Mouse (Mus musculus) lung, embryonic 14.5 days (tissue): ENCODE data around the gene Fgf12. TPM values are rescaled to one million over a fixed set of nuclear protein-coding genes. Genes with fewer than 3 reads are reported as not detected.
A peak's percentile ranks its signal among the peaks of the same experiment; 100 is the strongest.

Experiments used
- ATAC-seq: fragments of 200-750 bp; cut with Nextera tagmentation; 2 replicates; pipeline ENCODE4 v1.8.0; 2017; ENCODE audit warnings: mild to moderate bottlenecking, moderate TSS enrichment, moderate library complexity; ENCODE audit not compliant: insufficient read depth
- DNase-seq: peaks from one replicate; pipeline ENCODE4 v3.0.0-alpha.2; 2015
- H3K27ac ChIP-seq: fragments of 300-500 bp; sonication (generic); 2 replicates; pipeline ENCODE4 v1.5.1; 2014; ENCODE audit warnings: low read depth, mild to moderate bottlenecking, moderate library complexity
- H3K27me3 ChIP-seq: fragments of 300-500 bp; sonication (generic); 2 replicates; pipeline ENCODE4 v1.6.1; 2014; ENCODE audit warnings: low read length, control low read depth; ENCODE audit not compliant: insufficient read depth
- H3K36me3 ChIP-seq: fragments of 300-500 bp; sonication (generic); 2 replicates; pipeline ENCODE4 v1.6.1; 2014; ENCODE audit warnings: control low read depth; ENCODE audit not compliant: insufficient read depth
- H3K4me1 ChIP-seq: fragments of 300-500 bp; sonication (generic); 2 replicates; pipeline ENCODE4 v1.6.1; 2014; ENCODE audit warnings: antibody characterized with exemption, control low read depth; ENCODE audit not compliant: insufficient read depth
- H3K4me2 ChIP-seq: fragments of 300-500 bp; sonication (generic); 2 replicates; pipeline ENCODE4 v1.6.1; 2014; ENCODE audit warnings: mild to moderate bottlenecking
- H3K4me3 ChIP-seq: fragments of 300-500 bp; sonication (generic); 2 replicates; pipeline ENCODE4 v1.5.1; 2014; ENCODE audit warnings: low read depth, low read length
- H3K9ac ChIP-seq: fragments of 300-500 bp; sonication (generic); 2 replicates; pipeline ENCODE4 v1.6.1; 2014
- H3K9me3 ChIP-seq: fragments of 300-500 bp; sonication (generic); 2 replicates; pipeline ENCODE4 v1.6.1; 2016; ENCODE audit warnings: low read depth, low read length, control low read depth
- CTCF ChIP-seq: IDR thresholded peaks from 2 replicates; pipeline ENCODE4 v1.5.1; 2016; ENCODE audit warnings: antibody characterized with exemption, low read depth
- WGBS: fragments of 180-500 bp; shearing (Covaris S2); extraction: QIAGEN DNeasy Blood & Tissue Kit; methylation state at CpG from one replicate; pipeline ENCODE4 v1.1.7; 2014; 5-methylcytosine and 5-hydroxymethylcytosine counted together
- polyA plus RNA-seq: library from polyadenylated mRNA; unstranded; fragments of >200 nt; fragmentation: Nextera tagmentation; extraction: Ambion mirVana; gene quantifications from 2 replicates; pipeline ENCODE4 v1.2.1, GENCODE M21; 2014

Gene Fgf12
- polyA plus RNA-seq, result 1.6 TPM in 2 replicates

GRCm38 (mm10) chr16:28752638-28753118, at the start of gene Fgf12:
TSS of gene Fgf12 (minus strand) at chr16:28753068.
- H3K36me3 ChIP-seq, result no peaks in the 10 kb centered on the region
- H3K9ac ChIP-seq, result peak within 1 kb of the TSS; percentile 36
- peak within 1 kb of the TSS; percentile 60 for H3K4me2 ChIP-seq
- DNase-seq, result no peak
- H3K9me3 ChIP-seq, result no peaks in the 10 kb centered on the region
- under 1% methylated on average over 16 of the region's 16 CpGs for WGBS
- H3K4me3 ChIP-seq, result peak within 1 kb of the TSS; percentile 13
- H3K27ac ChIP-seq, result no peak within 1 kb of the TSS
- H3K27me3 ChIP-seq, result no peaks in the 10 kb centered on the region
- TF ChIP-seq CTCF, result no peak
- no peaks in the 10 kb centered on the region for H3K4me1 ChIP-seq
- ATAC-seq, result no peak

- Histone ChIP-seq H3K9me3 (no peaks in the 10 kb centered on the region), H3K27me3 (no peaks in the 10 kb centered on the region), H3K4me2 (no peak overlapping the region), H3K27ac (no peak overlapping the region), H3K4me1 (no peaks in the 10 kb centered on the region), H3K9ac (no peak overlapping the region), H3K4me3 (no peak overlapping the region), H3K36me3 (no peaks in the 10 kb centered on the region)
- WGBS, result 7% methylated on average over 4 of the region's 4 CpGs
- no peak for ATAC-seq
- peak; percentile 80 for DNase-seq
- peak; percentile 76 for TF ChIP-seq CTCF
These were observed 40.2 kb upstream of the Fgf12 start for GRCm38 (mm10) chr16:28793115-28793514.

- Histone ChIP-seq H3K9ac (no peak overlapping the region), H3K4me3 (no peak overlapping the region), H3K9me3 (no peaks in the 10 kb centered on the region), H3K27ac (no peak overlapping the region), H3K36me3 (no peaks in the 10 kb centered on the region), H3K27me3 (no peaks in the 10 kb centered on the region), H3K4me1 (no peaks in the 10 kb centered on the region), H3K4me2 (no peak overlapping the region)
- peak; percentile 18; the same call in 1 of the 2 replicates for TF ChIP-seq CTCF
- DNase-seq, result no peak
- ATAC-seq, result no peak
- WGBS, result 94% methylated on average over 2 of the region's 2 CpGs
These were observed 17.4 kb upstream of the Fgf12 start for GRCm38 (mm10) chr16:28770276-28770675.

- 76% methylated on average over 4 of the region's 4 CpGs for WGBS
- no peak overlapping the region for H3K9ac ChIP-seq
- ATAC-seq, result no peak
These were observed 8.6 kb upstream of the Fgf12 start for GRCm38 (mm10) chr16:28761417-28761976.

GRCm38 (mm10) chr16:28753124-28753917, 453 bp upstream of the Fgf12 start:
- H3K9ac ChIP-seq, result peak overlapping the region; percentile 36
- peak; percentile 97 for ATAC-seq

More at GRCm38 (mm10) chr16:28761417-28761976, 8.6 kb upstream of the Fgf12 start:
- H3K27me3 ChIP-seq, result no peaks in the 10 kb centered on the region
- H3K36me3 ChIP-seq, result no peaks in the 10 kb centered on the region
- H3K9me3 ChIP-seq, result no peaks in the 10 kb centered on the region
- H3K27ac ChIP-seq, result no peak overlapping the region
- H3K4me3 ChIP-seq, result no peak overlapping the region
- no peak overlapping the region for H3K4me2 ChIP-seq
- DNase-seq, result peak; percentile 44
- no peaks in the 10 kb centered on the region for H3K4me1 ChIP-seq
- no peak for TF ChIP-seq CTCF

GRCm38 (mm10) chr16:28734461-28734860, 18.4 kb downstream of the Fgf12 start:
- H3K4me3 ChIP-seq, result no peak overlapping the region
- no peak overlapping the region for H3K27ac ChIP-seq
- H3K36me3 ChIP-seq, result no peaks in the 10 kb centered on the region
- DNase-seq, result no peak
- no peak overlapping the region for H3K4me2 ChIP-seq
- no peak overlapping the region for H3K9ac ChIP-seq
- no peak for ATAC-seq
- no peak for TF ChIP-seq CTCF
- no peaks in the 10 kb centered on the region for H3K27me3 ChIP-seq
- WGBS, result 67% methylated on average over 3 of the region's 3 CpGs
- H3K4me1 ChIP-seq, result no peaks in the 10 kb centered on the region
- H3K9me3 ChIP-seq, result no peaks in the 10 kb centered on the region

More at GRCm38 (mm10) chr16:28753124-28753917, 453 bp upstream of the Fgf12 start:
- WGBS, result 1% methylated on average over 33 of the region's 33 CpGs
- Histone ChIP-seq H3K4me1 (no peaks in the 10 kb centered on the region), H3K36me3 (no peaks in the 10 kb centered on the region), H3K27ac (no peak overlapping the region), H3K4me2 (peak overlapping the region; percentile 60), H3K4me3 (peak overlapping the region; percentile 13), H3K27me3 (no peaks in the 10 kb centered on the region), H3K9me3 (no peaks in the 10 kb centered on the region)
- peak; percentile 89 for DNase-seq
- TF ChIP-seq CTCF, result no peak

GRCm38 (mm10) chr16:28726792-28727191, 26.1 kb downstream of the Fgf12 start:
- H3K9ac ChIP-seq, result no peak overlapping the region
- no peak overlapping the region for H3K27ac ChIP-seq
- H3K4me3 ChIP-seq, result no peak overlapping the region
- DNase-seq (no peak), ATAC-seq (no peak)
- H3K36me3 ChIP-seq, result no peaks in the 10 kb centered on the region
- no peaks in the 10 kb centered on the region for H3K4me1 ChIP-seq
- no peak overlapping the region for H3K4me2 ChIP-seq
- TF ChIP-seq CTCF, result no peak
- no peaks in the 10 kb centered on the region for H3K27me3 ChIP-seq
- no peaks in the 10 kb centered on the region for H3K9me3 ChIP-seq
- 82% methylated on average over 6 of the region's 6 CpGs for WGBS
